Mouse (Mus musculus) limb, embryonic 15.5 days (tissue): Measurements from ENCODE around the gene Pik3r4. TPM values are rescaled to one million over a fixed set of nuclear protein-coding genes. Genes with fewer than 3 reads are reported as not detected.
"Not testable (repeated sequence)": the region's sequence is repeated elsewhere in the genome, so short reads cannot be mapped to it uniquely, and the experiment has no call there.

Experiments used
- ATAC-seq: fragments of 200-750 bp; cut with Nextera tagmentation; 2 replicates; pipeline ENCODE4 v1.8.0; 2017; ENCODE audit warnings: low read depth, moderate TSS enrichment; ENCODE audit not compliant: insufficient number of reproducible peaks, low FRiP score, low TSS enrichment
- H3K27ac ChIP-seq: fragments of 300-500 bp; sonication (generic); 2 replicates; pipeline ENCODE4 v1.5.1; 2015; ENCODE audit warnings: moderate library complexity, mild to moderate bottlenecking, inconsistent platforms
- H3K27me3 ChIP-seq: fragments of 300-500 bp; sonication (generic); 2 replicates; pipeline ENCODE4 v1.6.1; 2015; ENCODE audit warnings: inconsistent platforms
- H3K36me3 ChIP-seq: fragments of 300-500 bp; sonication (generic); 2 replicates; pipeline ENCODE4 v1.6.1; 2015; ENCODE audit warnings: inconsistent platforms
- H3K4me1 ChIP-seq: fragments of 300-500 bp; sonication (generic); 2 replicates; pipeline ENCODE4 v1.6.1; 2015; ENCODE audit warnings: inconsistent platforms
- H3K4me2 ChIP-seq: fragments of 300-500 bp; sonication (generic); 2 replicates; pipeline ENCODE4 v1.6.1; 2015; ENCODE audit warnings: mild to moderate bottlenecking, inconsistent platforms
- H3K4me3 ChIP-seq: fragments of 300-500 bp; sonication (generic); 2 replicates; pipeline ENCODE4 v1.5.1; 2015; ENCODE audit warnings: mild to moderate bottlenecking, inconsistent platforms
- H3K9ac ChIP-seq: fragments of 300-500 bp; sonication (generic); 2 replicates; pipeline ENCODE4 v1.6.1; 2015; ENCODE audit warnings: inconsistent platforms
- H3K9me3 ChIP-seq: fragments of 300-500 bp; sonication (generic); 2 replicates; pipeline ENCODE4 v1.6.1; 2016; ENCODE audit warnings: inconsistent platforms
- WGBS: fragments of 180-500 bp; shearing (Covaris S2); methylation state at CpG from one replicate; pipeline ENCODE4 v1.1.7; 2015; 5-methylcytosine and 5-hydroxymethylcytosine counted together
- polyA plus RNA-seq: library from polyadenylated mRNA; unstranded; fragments of >200 nt; fragmentation: Nextera tagmentation; extraction: Ambion mirVana; gene quantifications from 2 replicates; pipeline ENCODE4 v1.2.1, GENCODE M21; 2015

Pik3r4 gene
- 17.0 and 20.5 TPM in 2 replicates for polyA plus RNA-seq

DNA sequence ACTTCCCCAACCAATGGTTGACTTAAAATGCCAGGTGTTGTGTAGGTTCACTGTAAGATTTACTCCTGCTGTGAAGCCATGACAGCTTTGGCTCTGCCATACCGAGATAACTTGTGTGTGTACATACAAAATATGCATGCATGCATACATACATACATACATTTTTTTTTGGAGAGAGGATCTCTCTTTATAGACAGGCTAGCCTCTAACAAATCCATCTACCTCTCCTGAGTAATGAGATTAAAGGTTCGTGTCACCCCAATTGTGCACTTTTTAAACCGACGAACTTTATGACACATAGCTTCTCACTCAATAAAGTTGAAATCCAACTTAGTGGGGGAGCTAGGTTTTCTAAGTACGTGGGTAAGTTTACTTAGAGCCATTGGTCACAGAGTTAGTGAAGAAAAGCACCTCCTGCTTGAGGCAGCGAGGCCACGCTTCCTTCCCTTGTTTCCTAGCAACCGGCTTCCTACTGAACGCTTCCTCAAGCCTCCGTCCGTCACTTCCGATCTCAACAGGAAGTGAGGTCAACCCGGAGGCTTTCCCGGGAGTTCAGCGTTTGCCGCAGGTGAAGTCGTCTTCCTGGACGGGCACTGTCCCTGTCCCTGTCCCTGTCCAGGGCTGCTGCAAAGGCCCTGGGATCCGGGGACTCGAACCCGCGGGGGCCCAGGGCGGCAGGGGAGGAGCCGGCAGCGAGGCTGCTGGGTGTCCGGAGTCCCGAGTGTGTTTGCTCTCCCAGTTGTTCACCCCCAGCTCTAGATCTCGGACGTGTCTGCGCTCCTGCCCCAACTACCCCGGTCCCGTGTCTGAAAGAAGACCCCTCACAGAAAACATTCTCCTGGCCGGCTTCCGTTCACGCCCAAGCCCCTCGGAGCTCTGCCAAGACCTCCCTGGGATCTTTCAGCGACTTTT is at the start of gene Pik3r4:
Gene Pik3r4, plus strand, starts transcription at position 519 of the 912 bp plus-strand sequence.
- Histone ChIP-seq H3K4me3 (peak within 1 kb of the TSS; percentile 93), H3K27me3 (no peaks in the 10 kb centered on the region), H3K36me3 (peaks cover 12% of the 10 kb centered on the region), H3K9ac (peak within 1 kb of the TSS; percentile 94), H3K4me2 (peak within 1 kb of the TSS; percentile 70), H3K4me1 (peaks cover 7% of the 10 kb centered on the region; the same call in 1 of the 2 replicates), H3K27ac (peak within 1 kb of the TSS; percentile 74), H3K9me3 (no peaks in the 10 kb centered on the region)
- WGBS, result 6% methylated on average over 37 of the region's 37 CpGs
- peak; percentile 65; the same call in 1 of the 2 replicates for ATAC-seq

DNA sequence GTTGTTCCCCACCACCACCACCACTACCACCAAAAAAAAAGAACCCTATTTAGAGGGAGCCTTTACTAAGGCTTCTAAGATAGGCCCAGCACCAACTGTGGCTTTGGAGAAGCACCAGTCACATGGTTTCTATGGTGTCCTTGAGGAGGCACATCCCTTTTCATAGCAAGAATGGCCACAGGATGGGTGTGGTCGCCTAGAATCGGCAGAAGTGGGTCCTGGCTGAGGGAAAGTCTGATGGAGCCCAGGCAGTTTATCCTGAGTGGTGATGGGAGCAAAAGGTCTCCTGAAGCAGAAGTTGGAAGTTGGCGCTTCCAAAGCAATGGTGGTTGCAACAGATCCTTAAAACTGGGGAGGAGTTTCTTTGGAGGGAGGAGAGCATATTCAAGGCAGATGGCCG is 43.9 kb upstream of the Pik3r4 start:
- 84% methylated on average over 4 of the region's 4 CpGs for WGBS
- H3K9me3 ChIP-seq, result no peaks in the 10 kb centered on the region

GRCm38 (mm10) chr9:105611980-105612771 is 30.6 kb upstream of the Pik3r4 start:
- H3K27ac ChIP-seq, result no peak overlapping the region
- ATAC-seq, result no peak
- WGBS, result 81% methylated on average over 15 of the region's 15 CpGs

More for the DNA sequence above, 43.9 kb upstream of the Pik3r4 start:
- Histone ChIP-seq H3K27ac (no peak overlapping the region), H3K27me3 (no peaks in the 10 kb centered on the region), H3K4me1 (no peaks in the 10 kb centered on the region), H3K9ac (no peak overlapping the region), H3K4me2 (no peak overlapping the region), H3K36me3 (no peaks in the 10 kb centered on the region), H3K4me3 (no peak overlapping the region)
- ATAC-seq, result no peak

GRCm38 (mm10) chr9:105612919-105613318 is 29.9 kb upstream of the Pik3r4 start:
- no peak overlapping the region for H3K9ac ChIP-seq
- H3K27me3 ChIP-seq, result no peaks in the 10 kb centered on the region
- H3K4me1 ChIP-seq, result no peaks in the 10 kb centered on the region
- no peak overlapping the region for H3K4me3 ChIP-seq
- ATAC-seq, result no peak
- H3K9me3 ChIP-seq, result no peaks in the 10 kb centered on the region
- H3K36me3 ChIP-seq, result no peaks in the 10 kb centered on the region
- H3K27ac ChIP-seq, result no peak overlapping the region
- WGBS, result 60% methylated on average over 7 of the region's 7 CpGs
- H3K4me2 ChIP-seq, result no peak overlapping the region

More at GRCm38 (mm10) chr9:105611980-105612771, 30.6 kb upstream of the Pik3r4 start:
- H3K4me2 ChIP-seq, result no peak overlapping the region
- no peak overlapping the region for H3K4me3 ChIP-seq
- no peaks in the 10 kb centered on the region for H3K27me3 ChIP-seq
- no peaks in the 10 kb centered on the region for H3K9me3 ChIP-seq
- no peaks in the 10 kb centered on the region for H3K4me1 ChIP-seq
- H3K36me3 ChIP-seq, result no peaks in the 10 kb centered on the region
- H3K9ac ChIP-seq, result no peak overlapping the region

- Histone ChIP-seq H3K4me1 (no peaks in the 10 kb centered on the region), H3K4me2 (no peak overlapping the region), H3K9me3 (no peaks in the 10 kb centered on the region), H3K27ac (no peak overlapping the region), H3K4me3 (no peak overlapping the region), H3K9ac (no peak overlapping the region), H3K27me3 (no peaks in the 10 kb centered on the region), H3K36me3 (no peaks in the 10 kb centered on the region)
- ATAC-seq, result no peak
- 65% methylated on average over 2 of the region's 2 CpGs for WGBS
Measured at GRCm38 (mm10) chr9:105615952-105616351, 26.8 kb upstream of the Pik3r4 start.

- not testable (repeated sequence) for H3K4me1 ChIP-seq, H3K36me3 ChIP-seq, H3K9me3 ChIP-seq, H3K27ac ChIP-seq, H3K27me3 ChIP-seq, H3K4me2 ChIP-seq, H3K4me3 ChIP-seq, ATAC-seq, H3K9ac ChIP-seq
Measured at GRCm38 (mm10) chr9:105617274-105617673, 25.5 kb upstream of the Pik3r4 start.

DNA sequence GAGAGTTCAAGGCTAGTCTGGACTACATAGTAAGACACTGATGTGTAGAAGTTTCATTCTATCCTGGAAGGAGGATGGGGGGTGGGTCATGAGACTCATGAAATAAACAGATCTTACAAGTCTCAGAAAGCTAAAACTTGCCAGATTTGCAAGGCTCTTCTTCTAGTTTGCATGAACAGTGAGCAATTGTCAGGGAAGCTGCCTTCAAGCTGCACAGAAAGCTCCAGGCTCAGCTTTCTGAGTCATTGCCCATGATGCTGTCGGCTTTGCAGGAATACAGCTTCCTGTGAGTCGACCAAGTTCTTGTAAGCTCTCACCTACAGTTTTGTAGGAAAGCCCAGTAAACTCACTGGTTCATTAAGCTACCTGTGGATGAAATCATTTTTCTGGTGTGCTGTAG is 8.8 kb upstream of the Pik3r4 start:
- Histone ChIP-seq H3K9ac (no peak overlapping the region), H3K9me3 (no peaks in the 10 kb centered on the region), H3K4me3 (no peak overlapping the region), H3K27ac (no peak overlapping the region), H3K4me1 (no peaks in the 10 kb centered on the region), H3K4me2 (no peak overlapping the region), H3K36me3 (no peaks in the 10 kb centered on the region), H3K27me3 (no peaks in the 10 kb centered on the region)
- WGBS, result 59% methylated on average over 2 of the region's 2 CpGs
- no peak for ATAC-seq

GRCm38 (mm10) chr9:105641377-105641776 is 1.4 kb upstream of the Pik3r4 start:
- not testable (repeated sequence) for H3K9me3 ChIP-seq, H3K27ac ChIP-seq, ATAC-seq, H3K4me1 ChIP-seq, H3K4me2 ChIP-seq, H3K4me3 ChIP-seq, H3K27me3 ChIP-seq, H3K9ac ChIP-seq
- H3K36me3 ChIP-seq, result peaks cover 12% of the 10 kb centered on the region
- 82% methylated on average over 6 of the region's 6 CpGs for WGBS

GRCm38 (mm10) chr9:105656189-105656588 is 13.4 kb downstream of the Pik3r4 start:
- Histone ChIP-seq H3K36me3 (peaks cover 60% of the 10 kb centered on the region), H3K9ac (no peak overlapping the region), H3K4me1 (no peaks in the 10 kb centered on the region), H3K27ac (no peak overlapping the region), H3K27me3 (no peaks in the 10 kb centered on the region), H3K4me3 (no peak overlapping the region), H3K9me3 (no peaks in the 10 kb centered on the region), H3K4me2 (no peak overlapping the region)
- no peak for ATAC-seq
- WGBS, result 77% methylated on average over 2 of the region's 2 CpGs

DNA sequence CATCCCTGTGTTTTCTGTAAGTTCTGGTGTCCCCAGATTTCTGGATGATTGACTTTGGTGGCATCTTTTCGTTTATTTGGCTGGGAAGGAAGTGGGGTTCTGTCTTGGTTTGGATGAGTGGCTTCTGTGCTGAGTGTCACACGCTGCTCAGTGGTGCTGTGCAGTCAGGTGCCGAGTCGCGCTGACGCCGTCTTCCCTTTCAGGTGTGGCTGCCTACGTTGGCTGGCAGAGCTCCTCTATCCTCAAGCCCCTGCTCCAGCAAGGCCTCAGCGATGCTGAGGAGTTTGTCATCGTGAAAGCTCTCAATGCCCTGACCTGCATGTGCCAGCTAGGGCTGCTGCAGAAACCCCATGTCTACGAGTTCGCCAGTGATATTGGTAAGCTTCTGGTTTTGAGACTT is 15.4 kb downstream of the Pik3r4 start:
- no peak overlapping the region for H3K27ac ChIP-seq
- H3K9me3 ChIP-seq, result no peaks in the 10 kb centered on the region
- peaks cover 69% of the 10 kb centered on the region for H3K36me3 ChIP-seq
- no peaks in the 10 kb centered on the region for H3K27me3 ChIP-seq
- no peak overlapping the region for H3K4me2 ChIP-seq
- no peaks in the 10 kb centered on the region for H3K4me1 ChIP-seq
- ATAC-seq, result no peak
- 96% methylated on average over 12 of the region's 12 CpGs for WGBS
- no peak overlapping the region for H3K4me3 ChIP-seq
- no peak overlapping the region for H3K9ac ChIP-seq

GRCm38 (mm10) chr9:105659877-105660276 is 17.1 kb downstream of the Pik3r4 start:
- H3K27me3 ChIP-seq, result no peaks in the 10 kb centered on the region
- H3K4me3 ChIP-seq, result no peak overlapping the region
- H3K36me3 ChIP-seq, result peaks cover 73% of the 10 kb centered on the region
- WGBS, result 87% methylated on average over 6 of the region's 6 CpGs
- no peak overlapping the region for H3K4me2 ChIP-seq
- no peaks in the 10 kb centered on the region for H3K9me3 ChIP-seq
- no peak overlapping the region for H3K9ac ChIP-seq
- no peaks in the 10 kb centered on the region for H3K4me1 ChIP-seq
- no peak overlapping the region for H3K27ac ChIP-seq
- ATAC-seq, result no peak

GRCm38 (mm10) chr9:105665269-105665668 is 22.5 kb downstream of the Pik3r4 start:
- H3K4me2 ChIP-seq, result no peak overlapping the region
- no peak overlapping the region for H3K27ac ChIP-seq
- H3K9me3 ChIP-seq, result no peaks in the 10 kb centered on the region
- H3K27me3 ChIP-seq, result no peaks in the 10 kb centered on the region
- no peak overlapping the region for H3K9ac ChIP-seq
- peak; percentile 73; the same call in 1 of the 2 replicates for ATAC-seq
- 76% methylated on average over 7 of the region's 7 CpGs for WGBS
- H3K4me3 ChIP-seq, result no peak overlapping the region
- peaks cover 74% of the 10 kb centered on the region for H3K36me3 ChIP-seq
- 0 out of 2 replicates have a peak, but pooled peaks cover 5% of the 10 kb centered on the region for H3K4me1 ChIP-seq
